Mouse (Mus musculus): Measurements from ENCODE around the gene Med18.

Med18 gene

DNA sequence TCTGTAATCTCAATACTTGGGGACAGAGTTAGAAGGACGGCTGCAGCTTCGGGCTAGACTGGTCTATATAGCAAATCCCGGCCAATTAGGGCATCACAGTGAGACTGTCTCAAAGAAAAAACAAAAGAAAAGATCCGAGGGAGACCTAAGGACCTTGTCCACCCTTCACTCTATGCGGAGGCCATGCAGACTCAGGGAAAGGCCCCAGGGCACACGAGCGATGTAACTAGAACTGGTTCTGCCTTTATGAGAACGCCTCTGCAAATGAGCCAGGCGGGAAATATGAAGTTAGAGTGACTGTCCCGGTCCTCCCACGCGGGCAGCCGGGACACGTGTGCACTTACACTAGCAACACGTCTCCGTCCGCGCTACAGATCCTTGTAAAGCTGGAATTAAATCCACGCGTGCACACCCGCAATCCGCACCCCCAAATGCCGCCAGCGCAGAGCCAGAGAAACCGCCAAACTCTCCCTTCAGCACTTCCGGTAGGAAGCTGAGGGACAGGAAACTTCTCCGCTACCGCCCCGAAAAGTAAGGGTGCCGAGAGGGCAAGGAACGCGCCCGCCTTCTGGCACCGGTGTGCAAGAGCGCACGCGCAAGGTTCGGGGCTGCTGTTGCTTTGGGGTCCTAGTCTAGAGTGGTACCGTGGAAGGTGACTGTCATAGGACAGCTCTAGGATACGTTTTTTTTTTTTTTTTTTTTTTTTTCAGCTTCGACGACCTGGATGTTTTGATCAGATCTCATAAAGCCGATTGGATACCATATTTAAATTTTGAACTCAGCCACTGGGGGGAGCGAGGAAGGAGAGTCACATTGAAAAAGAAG, at the start of gene Med18:
Gene Med18 (minus strand): TSS at position 492 of the 825 bp plus-strand sequence.
- DNase-seq (ENCODE audit: low spot score): peak; percentile 96

DNA sequence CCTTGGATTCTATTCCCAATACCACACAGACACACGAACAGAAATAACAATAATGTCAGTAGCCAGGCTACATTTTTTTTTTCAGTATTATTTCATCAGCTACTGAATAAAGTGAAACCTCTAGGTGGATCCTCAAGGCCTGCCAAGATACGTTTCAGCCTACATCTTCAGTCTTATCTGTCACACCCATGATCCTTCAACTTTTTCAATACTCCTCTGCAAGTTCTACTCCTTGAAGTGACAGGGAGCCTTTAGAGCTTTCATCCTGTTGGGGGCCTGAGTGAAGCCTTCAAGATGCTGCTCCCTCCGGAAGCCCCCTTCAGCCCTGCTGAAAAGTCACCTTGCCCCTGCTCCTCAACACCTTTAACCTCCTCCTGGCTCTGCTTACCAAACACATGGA, 48.4 kb upstream of the Med18 start:
- no peak for DNase-seq (ENCODE audit: low spot score)

GRCm38 (mm10) chr4:132510352-132510798, 46.7 kb upstream of the Med18 start, which contains the start of gene Sesn2:
Gene Sesn2, minus strand, starts transcription at chr4:132510501.
- DNase-seq (ENCODE audit: low spot score): peak; percentile 98

DNA sequence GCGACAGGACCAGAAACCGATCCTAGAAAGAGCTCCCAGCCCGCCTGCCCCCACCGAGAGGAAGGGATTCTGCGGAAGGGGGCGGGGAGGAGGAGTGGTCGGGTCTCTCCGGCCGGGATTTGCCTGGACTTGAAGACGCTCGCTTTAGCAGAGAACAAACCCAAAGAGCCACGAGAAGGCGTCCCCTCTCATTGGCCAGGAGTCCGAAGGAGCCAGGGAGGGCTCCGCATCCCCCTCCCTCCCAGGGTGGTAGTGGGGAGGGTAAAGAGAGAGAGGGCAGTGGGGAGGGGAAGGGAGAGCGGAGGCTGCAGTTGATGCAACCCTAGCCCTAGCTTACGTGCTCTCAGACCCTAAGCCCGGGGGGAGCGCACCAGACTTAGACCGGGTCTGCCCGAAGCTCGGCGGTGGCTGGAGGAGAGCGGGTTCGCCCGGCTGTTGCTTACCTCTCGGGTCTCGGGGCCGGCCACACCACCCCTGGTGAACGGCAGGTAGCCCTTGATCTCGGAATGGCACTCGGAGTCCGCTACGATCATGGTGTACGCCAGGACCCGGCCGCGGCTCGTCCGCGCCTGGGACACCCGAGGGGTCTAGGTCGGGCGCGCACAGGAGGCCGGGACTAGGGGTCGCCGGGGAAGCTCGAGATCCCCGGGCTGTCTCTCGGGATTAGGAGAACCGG, 46.0 kb upstream of the Med18 start:
- peak; percentile 81 for DNase-seq (ENCODE audit: low spot score)

DNA sequence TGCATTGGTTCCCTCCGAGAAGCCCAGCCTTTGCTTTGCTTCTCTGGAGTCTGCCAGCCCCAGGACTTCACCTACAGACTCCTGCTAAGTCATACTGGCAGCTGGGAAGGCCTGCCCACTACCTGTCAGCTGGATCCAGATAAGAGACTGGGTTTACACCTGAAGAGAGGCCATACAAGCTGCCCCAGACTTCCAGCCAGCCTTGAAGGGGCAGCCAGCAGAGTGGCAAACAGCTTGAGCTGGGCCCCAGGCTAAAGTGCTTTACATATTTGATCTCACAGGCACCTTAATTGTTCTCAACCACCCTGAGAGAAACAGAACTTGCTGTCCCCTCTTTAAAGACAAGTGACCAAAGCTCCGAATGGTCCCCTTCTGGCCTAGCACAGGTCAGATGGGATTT, 43.5 kb upstream of the Med18 start:
- peak; percentile 73 for DNase-seq (ENCODE audit: low spot score)

DNA sequence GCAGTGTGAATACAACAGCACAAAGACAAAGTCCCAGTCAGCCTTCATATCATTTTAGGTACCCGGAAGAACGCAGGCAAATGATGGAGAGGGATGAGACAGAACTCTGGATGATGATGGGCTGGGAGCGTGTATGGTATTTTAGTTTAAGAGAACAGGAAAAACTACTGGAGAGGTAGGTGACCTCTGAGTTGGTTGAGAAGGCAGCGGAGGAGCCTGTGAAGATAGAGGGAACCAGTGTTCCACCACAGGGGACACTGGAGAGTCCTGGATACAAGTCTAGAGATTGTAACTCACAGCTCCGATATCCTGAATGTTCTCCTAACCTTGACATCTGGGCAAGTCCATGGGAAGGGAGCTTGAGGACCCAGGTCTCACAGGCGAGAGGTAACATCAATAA, 42.5 kb upstream of the Med18 start:
- DNase-seq (ENCODE audit: low spot score): no peak

DNA sequence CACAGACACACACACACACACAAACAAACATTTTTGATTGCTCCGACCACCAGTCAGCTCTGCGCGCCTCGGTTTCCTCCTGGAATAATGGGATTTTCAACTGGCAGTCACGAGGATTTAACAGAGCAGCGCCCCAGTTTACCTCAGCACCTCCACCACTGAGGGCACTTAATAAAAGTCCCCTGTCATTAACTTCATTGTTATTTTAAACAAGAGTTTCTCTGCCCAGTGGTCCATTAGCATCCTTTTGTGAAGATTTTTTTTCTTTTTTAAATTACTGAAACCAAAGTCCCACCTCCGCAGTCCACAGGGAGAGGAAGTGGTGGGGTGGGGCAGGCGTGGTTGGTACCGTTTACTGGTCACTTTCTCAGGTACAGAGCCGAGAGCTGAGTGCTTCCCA, 42.1 kb upstream of the Med18 start:
- no peak for DNase-seq (ENCODE audit: low spot score)

DNA sequence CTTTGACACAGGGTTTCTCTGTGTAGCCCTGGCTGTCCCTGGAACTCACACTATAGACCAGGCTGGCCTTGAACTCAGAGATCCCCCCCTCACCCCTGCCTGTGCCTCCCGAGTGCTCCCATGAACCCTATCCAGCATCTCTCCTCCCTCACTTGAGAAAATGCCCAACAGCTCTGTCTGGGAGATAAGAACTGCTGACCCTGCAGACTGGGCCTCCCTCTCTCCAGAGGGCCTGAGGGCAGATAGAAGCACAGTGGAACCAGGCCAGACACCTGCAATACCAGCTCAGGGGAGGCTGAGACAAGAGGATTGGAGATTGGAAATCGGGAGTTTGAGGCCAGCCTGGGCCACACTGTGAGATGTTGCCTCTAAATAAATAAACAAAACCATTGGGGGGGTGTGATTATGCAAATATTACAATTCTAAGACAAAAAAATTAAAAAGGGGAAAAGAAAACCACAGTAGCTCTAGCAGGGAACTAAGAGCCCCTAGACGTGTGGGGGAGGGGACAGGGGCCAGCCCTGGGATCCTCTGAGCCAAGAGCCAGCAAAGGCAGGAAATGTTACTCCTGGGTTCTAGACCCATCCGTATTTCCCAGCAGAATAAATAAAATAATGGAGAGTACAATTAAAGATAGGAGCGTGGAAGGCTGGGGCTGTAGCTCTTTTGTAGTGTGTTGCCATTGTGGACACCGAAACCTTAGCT, 41.5 kb upstream of the Med18 start:
- no peak for DNase-seq (ENCODE audit: low spot score)

GRCm38 (mm10) chr4:132503344-132503743, 39.6 kb upstream of the Med18 start:
- DNase-seq (ENCODE audit: low spot score): no peak

DNA sequence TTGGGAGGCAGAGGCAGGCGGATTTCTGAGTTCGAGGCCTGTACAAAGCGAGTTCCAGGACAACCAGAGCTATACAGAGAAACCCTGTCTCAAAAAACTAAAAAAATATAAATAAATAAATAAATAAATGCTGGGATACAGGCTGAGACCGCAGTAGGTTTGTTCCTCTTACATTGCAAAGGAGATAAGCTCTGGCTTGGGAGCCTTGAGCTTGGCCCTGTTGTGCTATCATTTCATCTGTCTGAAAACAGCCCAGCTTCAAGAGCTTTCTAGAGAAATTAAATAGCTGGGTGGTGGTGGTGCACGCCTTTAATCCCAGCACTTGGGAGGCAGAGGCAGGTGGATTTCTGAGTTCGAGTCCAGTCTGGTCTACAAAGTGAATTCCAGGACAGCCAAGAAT, 37.9 kb upstream of the Med18 start:
- DNase-seq (ENCODE audit: low spot score): no peak

DNA sequence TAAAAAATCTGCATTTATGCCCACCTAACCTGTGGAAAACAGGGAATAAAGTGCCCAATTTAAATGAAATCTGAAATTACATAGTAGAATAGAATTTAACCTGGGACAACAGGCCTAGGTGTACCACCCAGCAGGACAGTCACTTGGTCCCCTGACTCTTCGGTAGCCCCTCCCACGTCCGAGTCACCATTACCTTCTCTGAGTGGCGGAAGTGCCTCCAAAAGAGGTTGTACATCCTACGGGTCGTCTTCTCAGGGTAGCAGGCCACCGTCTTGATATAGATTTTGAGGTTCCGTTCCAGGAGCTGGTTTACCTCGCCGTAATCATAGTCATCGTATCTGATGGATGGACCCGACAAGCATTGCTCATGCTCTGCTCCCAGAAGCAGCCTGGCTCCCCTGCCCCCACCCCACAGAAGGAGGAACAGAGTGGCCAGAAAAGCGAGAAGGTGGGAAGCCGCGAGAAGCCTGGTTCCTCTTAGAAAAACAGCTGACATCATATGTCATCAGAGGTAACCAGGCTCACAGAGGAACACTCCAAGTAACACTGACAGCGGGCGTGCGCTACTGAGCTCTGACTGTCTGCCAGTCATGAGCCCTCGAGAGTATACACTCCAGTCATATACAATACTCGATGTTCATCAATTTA, 30.7 kb upstream of the Med18 start:
- peak; percentile 51 for DNase-seq (ENCODE audit: low spot score)

DNA sequence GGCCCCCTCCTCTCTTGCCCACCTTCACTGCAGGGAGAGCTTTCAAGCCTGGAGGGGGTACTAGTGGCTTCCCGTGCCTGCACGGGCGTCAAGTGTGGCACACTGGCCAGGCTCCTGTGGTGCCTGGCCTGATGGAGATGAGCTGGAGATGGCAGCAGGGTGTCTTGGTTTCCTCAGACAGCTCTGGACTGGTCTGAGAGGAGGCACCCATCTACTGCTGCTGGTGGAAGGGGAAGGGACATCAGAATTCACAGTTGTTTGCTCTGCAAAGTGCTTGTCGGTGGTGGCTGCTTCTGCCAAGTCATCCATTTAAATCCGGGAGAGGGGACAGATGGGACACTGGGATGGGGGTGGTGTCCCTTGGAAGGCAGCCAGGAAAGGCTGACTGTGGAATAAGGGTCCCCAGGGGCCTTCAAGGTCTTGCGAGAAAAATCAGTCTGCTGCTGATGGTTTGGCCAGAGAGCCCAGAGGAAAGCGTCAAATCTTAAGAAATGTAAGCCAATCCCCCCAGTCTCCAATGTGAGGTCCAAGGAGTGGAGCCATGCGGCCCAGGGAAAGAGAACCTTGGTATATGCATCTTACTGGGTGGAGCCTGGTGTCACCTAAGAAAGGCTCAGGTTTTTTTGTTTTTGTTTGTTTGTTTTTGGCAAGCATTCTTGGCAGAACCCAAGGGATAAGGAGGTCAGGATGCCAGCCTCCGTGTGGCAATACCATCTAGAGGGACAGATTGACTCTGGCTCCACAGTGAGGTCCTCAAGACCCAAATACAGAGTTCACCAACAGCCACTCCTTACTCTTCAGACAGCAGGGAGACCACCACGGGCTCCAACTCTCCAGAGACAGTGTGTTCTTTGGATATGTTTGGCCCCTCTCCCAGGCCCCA, 28.7 kb upstream of the Med18 start:
- DNase-seq (ENCODE audit: low spot score): no peak

- DNase-seq (ENCODE audit: low spot score): peak; percentile 62
These were observed 28.0 kb upstream of the Med18 start for GRCm38 (mm10) chr4:132491748-132492147.

- no peak for DNase-seq (ENCODE audit: low spot score)
These were observed 27.3 kb upstream of the Med18 start for GRCm38 (mm10) chr4:132491057-132491456.

GRCm38 (mm10) chr4:132490273-132491010, 26.7 kb upstream of the Med18 start:
- DNase-seq (ENCODE audit: low spot score): no peak

DNA sequence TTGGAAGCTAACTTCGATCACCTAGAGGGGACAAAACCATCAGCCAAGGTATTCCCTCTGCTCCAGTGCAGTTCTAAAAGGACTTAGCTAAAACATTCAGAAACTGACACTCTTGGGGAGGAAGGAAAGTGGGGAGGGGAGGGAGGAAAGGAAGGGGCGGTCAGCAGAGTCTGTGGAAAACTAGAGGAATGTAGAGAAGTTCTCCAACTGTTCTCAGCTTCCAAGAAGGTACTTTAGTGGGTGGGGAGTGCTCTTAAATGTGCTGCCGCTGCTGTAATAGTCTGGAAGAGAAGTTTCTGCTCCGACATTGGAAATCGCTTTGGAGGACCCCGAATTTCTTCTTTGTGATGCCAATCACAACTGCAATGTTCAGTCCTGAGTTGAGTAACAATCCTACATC, 25.3 kb upstream of the Med18 start:
- peak; percentile 46 for DNase-seq (ENCODE audit: low spot score)

GRCm38 (mm10) chr4:132488521-132488920, 24.8 kb upstream of the Med18 start:
- DNase-seq (ENCODE audit: low spot score): peak; percentile 51

DNA sequence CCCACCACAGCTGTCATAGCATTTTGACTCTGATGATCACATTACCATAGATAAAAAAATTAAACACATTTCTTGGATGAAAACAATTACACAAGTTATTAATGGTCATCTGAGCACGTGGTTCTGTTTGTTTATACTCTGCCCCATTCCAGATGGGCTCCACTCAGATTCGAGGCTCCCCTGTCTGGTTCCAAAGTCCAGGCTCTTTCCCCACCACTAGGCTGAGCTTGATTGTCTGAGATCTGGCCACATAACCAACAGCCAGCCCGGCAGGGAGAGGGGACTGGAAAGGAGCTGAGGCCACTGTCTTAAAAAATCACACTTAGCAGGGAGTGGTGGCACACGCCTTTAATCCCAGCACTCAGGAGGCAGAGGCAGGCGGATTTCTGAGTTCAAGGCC, 21.1 kb upstream of the Med18 start:
- no peak for DNase-seq (ENCODE audit: low spot score)

DNA sequence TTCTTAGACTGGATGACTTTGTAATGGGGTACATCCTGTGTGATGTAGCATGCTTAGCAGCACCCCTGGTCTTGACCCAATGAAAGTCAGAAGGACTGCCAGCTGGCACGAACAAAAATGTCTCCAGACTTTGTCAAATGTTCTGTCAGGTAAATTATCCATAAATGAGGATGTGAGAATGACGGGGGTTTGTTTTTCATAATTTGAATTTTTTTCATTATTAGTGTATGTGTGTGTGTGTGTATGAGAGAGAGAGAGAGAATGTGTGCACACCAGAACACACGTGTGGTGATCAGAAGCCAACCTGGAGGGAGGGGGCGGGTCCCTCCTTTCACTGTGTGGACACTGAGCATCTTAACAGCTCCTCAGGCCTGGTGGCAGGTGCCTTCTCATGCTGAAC, 20.5 kb upstream of the Med18 start:
- no peak for DNase-seq (ENCODE audit: low spot score)

GRCm38 (mm10) chr4:132482956-132483608, 19.4 kb upstream of the Med18 start:
- DNase-seq (ENCODE audit: low spot score): no peak
